Mouse (Mus musculus) hindbrain, embryonic 12.5 days (tissue): ENCODE measurements around the gene Dazap1. TPM values are rescaled to one million over a fixed set of nuclear protein-coding genes. Genes with fewer than 3 reads are reported as not detected.

Experiments used
- ATAC-seq: fragments of 200-750 bp; cut with Nextera tagmentation; 2 replicates; pipeline ENCODE4 v1.8.0; 2017; ENCODE audit warnings: moderate TSS enrichment; ENCODE audit not compliant: low FRiP score
- H3K27ac ChIP-seq: fragments of 300-500 bp; sonication (generic); 2 replicates; pipeline ENCODE4 v1.5.1; 2016; ENCODE audit warnings: mild to moderate bottlenecking
- H3K27me3 ChIP-seq: fragments of 300-500 bp; sonication (generic); 2 replicates; pipeline ENCODE4 v1.6.1; 2016; ENCODE audit warnings: mild to moderate bottlenecking
- H3K36me3 ChIP-seq: fragments of 300-500 bp; sonication (generic); 2 replicates; pipeline ENCODE4 v1.6.1; 2016; ENCODE audit warnings: mild to moderate bottlenecking
- H3K4me1 ChIP-seq: fragments of 300-500 bp; sonication (generic); 2 replicates; pipeline ENCODE4 v1.6.1; 2016
- H3K4me2 ChIP-seq: fragments of 300-500 bp; sonication (generic); replicated peaks from 2 replicates; pipeline ENCODE4 v1.6.1; 2016; ENCODE audit warnings: mild to moderate bottlenecking
- H3K4me3 ChIP-seq: fragments of 300-500 bp; sonication (generic); 2 replicates; pipeline ENCODE4 v1.5.1; 2016; ENCODE audit warnings: mild to moderate bottlenecking
- H3K9ac ChIP-seq: fragments of 300-500 bp; sonication (generic); 2 replicates; pipeline ENCODE4 v1.6.1; 2016; ENCODE audit warnings: mild to moderate bottlenecking, moderate library complexity
- H3K9me3 ChIP-seq: fragments of 300-500 bp; sonication (generic); replicated peaks from 2 replicates; pipeline ENCODE4 v1.6.1; 2016; ENCODE audit warnings: mild to moderate bottlenecking
- WGBS: fragments of 180-500 bp; shearing (Covaris S2); methylation state at CpG from one replicate; pipeline ENCODE4 v1.1.7; 2016; 5-methylcytosine and 5-hydroxymethylcytosine counted together
- polyA plus RNA-seq: library from polyadenylated mRNA; unstranded; fragments of >200 nt; fragmentation: Nextera tagmentation; extraction: Ambion mirVana; gene quantifications from 2 replicates; pipeline ENCODE4 v1.2.1, GENCODE M21; 2016

The Dazap1 gene
- polyA plus RNA-seq, 1 experiment from 2014 or later = 67.1 TPM

- Histone ChIP-seq H3K27me3 (no peaks in the 10 kb centered on the region), H3K4me3 (0 out of 2 replicates have a peak overlapping the region, but pooled peaks have one; percentile 3), H3K36me3 (peaks cover 96% of the 10 kb centered on the region), H3K9me3 (no peaks in the 10 kb centered on the region), H3K27ac (0 out of 2 replicates have a peak overlapping the region, but pooled peaks have one; percentile 40), H3K4me1 (peaks cover 12% of the 10 kb centered on the region; the same call in 1 of the 2 replicates), H3K4me2 (no peak overlapping the region), H3K9ac (peak overlapping the region; percentile 19; the same call in 1 of the 2 replicates)
- peak; percentile 30 for ATAC-seq
- WGBS = 69% methylated on average over 8 of the region's 8 CpGs
Measured at GRCm38 (mm10) chr10:80281921-80282371, 20.7 kb downstream of the Dazap1 start.

GRCm38 (mm10) chr10:80282481-80283441 is 21.5 kb downstream of the Dazap1 start:
- peaks cover 12% of the 10 kb centered on the region; the same call in 1 of the 2 replicates for H3K4me1 ChIP-seq
- peaks cover 95% of the 10 kb centered on the region for H3K36me3 ChIP-seq
- H3K4me3 ChIP-seq = no peak overlapping the region
- no peaks in the 10 kb centered on the region for H3K9me3 ChIP-seq
- no peak overlapping the region for H3K9ac ChIP-seq
- 94% methylated on average over 20 of the region's 20 CpGs for WGBS
- ATAC-seq = no peak
- no peak overlapping the region for H3K4me2 ChIP-seq
- H3K27ac ChIP-seq = 0 out of 2 replicates have a peak overlapping the region, but pooled peaks have one; percentile 1
- no peaks in the 10 kb centered on the region for H3K27me3 ChIP-seq

GRCm38 (mm10) chr10:80285222-80286070 is 24.2 kb downstream of the Dazap1 start:
- Histone ChIP-seq H3K4me1 (peaks cover 12% of the 10 kb centered on the region; the same call in 1 of the 2 replicates), H3K9ac (no peak overlapping the region), H3K27ac (no peak overlapping the region), H3K9me3 (no peaks in the 10 kb centered on the region), H3K27me3 (no peaks in the 10 kb centered on the region), H3K4me2 (no peak overlapping the region), H3K4me3 (no peak overlapping the region), H3K36me3 (peaks cover 84% of the 10 kb centered on the region)
- 74% methylated on average over 10 of the region's 15 CpGs for WGBS
- no peak for ATAC-seq

GRCm38 (mm10) chr10:80288097-80288496 is 26.8 kb downstream of the Dazap1 start:
- no peak overlapping the region for H3K4me3 ChIP-seq
- H3K36me3 ChIP-seq = peaks cover 59% of the 10 kb centered on the region
- peaks cover 3% of the 10 kb centered on the region for H3K4me1 ChIP-seq
- H3K4me2 ChIP-seq = no peak overlapping the region
- no peak for ATAC-seq
- 0 out of 2 replicates have a peak overlapping the region, but pooled peaks have one; percentile 17 for H3K27ac ChIP-seq
- no peak overlapping the region for H3K9ac ChIP-seq
- no peaks in the 10 kb centered on the region for H3K27me3 ChIP-seq
- no peaks in the 10 kb centered on the region for H3K9me3 ChIP-seq
- 95% methylated on average over 12 of the region's 12 CpGs for WGBS

- peaks cover 59% of the 10 kb centered on the region for H3K36me3 ChIP-seq
- no peak overlapping the region for H3K27ac ChIP-seq
- H3K9me3 ChIP-seq = no peaks in the 10 kb centered on the region
- H3K4me1 ChIP-seq = peaks cover 9% of the 10 kb centered on the region
- H3K4me2 ChIP-seq = no peak overlapping the region
- H3K9ac ChIP-seq = no peak overlapping the region
- no peak overlapping the region for H3K4me3 ChIP-seq
- no peak for ATAC-seq
- WGBS = 77% methylated on average over 8 of the region's 8 CpGs
- H3K27me3 ChIP-seq = no peaks in the 10 kb centered on the region
Measured at GRCm38 (mm10) chr10:80288657-80289056, 27.4 kb downstream of the Dazap1 start.

GRCm38 (mm10) chr10:80292251-80293146 is 31.2 kb downstream of the Dazap1 start, which contains the start of gene Rps15:
Rps15 (plus strand) TSS chr10:80292453.
- H3K4me2 ChIP-seq = peak within 1 kb of the TSS; percentile 99
- peak; percentile 75 for ATAC-seq
- H3K27ac ChIP-seq = peak within 1 kb of the TSS; percentile 90
- H3K27me3 ChIP-seq = peaks cover under 1% of the 10 kb centered on the region; the same call in 1 of the 2 replicates
- H3K36me3 ChIP-seq = peaks cover 33% of the 10 kb centered on the region
- no peaks in the 10 kb centered on the region for H3K9me3 ChIP-seq
- H3K4me3 ChIP-seq = peak within 1 kb of the TSS; percentile 96
- under 1% methylated on average over 70 of the region's 72 CpGs for WGBS
- H3K4me1 ChIP-seq = peaks cover 34% of the 10 kb centered on the region
- peak within 1 kb of the TSS; percentile 99 for H3K9ac ChIP-seq

- ATAC-seq = no peak
- 31% methylated on average over 14 of the region's 14 CpGs for WGBS
- Histone ChIP-seq H3K4me1 (peaks cover 43% of the 10 kb centered on the region), H3K27ac (peak overlapping the region; percentile 90), H3K9ac (peak overlapping the region; percentile 99), H3K27me3 (peaks cover 5% of the 10 kb centered on the region; the same call in 1 of the 2 replicates), H3K36me3 (peaks cover 27% of the 10 kb centered on the region), H3K4me3 (peak overlapping the region; percentile 96), H3K9me3 (no peaks in the 10 kb centered on the region), H3K4me2 (peak overlapping the region; percentile 99)
Measured at GRCm38 (mm10) chr10:80293325-80293724, 32.0 kb downstream of the Dazap1 start.

- WGBS = 81% methylated on average over 4 of the region's 4 CpGs
- Histone ChIP-seq H3K4me3 (peak overlapping the region; percentile 96; the same call in 1 of the 2 replicates), H3K9me3 (no peaks in the 10 kb centered on the region), H3K4me2 (no peak overlapping the region), H3K9ac (no peak overlapping the region), H3K27me3 (peaks cover 13% of the 10 kb centered on the region; the same call in 1 of the 2 replicates), H3K36me3 (peaks cover 18% of the 10 kb centered on the region), H3K4me1 (peaks cover 47% of the 10 kb centered on the region), H3K27ac (no peak overlapping the region)
- no peak for ATAC-seq
Measured at GRCm38 (mm10) chr10:80294311-80294710, 33.0 kb downstream of the Dazap1 start.

GRCm38 (mm10) chr10:80294788-80295303 is 33.6 kb downstream of the Dazap1 start:
- H3K9me3 ChIP-seq = no peaks in the 10 kb centered on the region
- H3K9ac ChIP-seq = no peak overlapping the region
- H3K4me3 ChIP-seq = peak overlapping the region; percentile 47; the same call in 1 of the 2 replicates
- peak overlapping the region; percentile 95; the same call in 1 of the 2 replicates for H3K27ac ChIP-seq
- no peak overlapping the region for H3K4me2 ChIP-seq
- peaks cover 17% of the 10 kb centered on the region for H3K36me3 ChIP-seq
- 44% methylated on average over 7 of the region's 7 CpGs for WGBS
- no peak for ATAC-seq
- peaks cover 18% of the 10 kb centered on the region; the same call in 1 of the 2 replicates for H3K27me3 ChIP-seq
- peaks cover 51% of the 10 kb centered on the region for H3K4me1 ChIP-seq

- peaks cover 17% of the 10 kb centered on the region for H3K36me3 ChIP-seq
- no peaks in the 10 kb centered on the region for H3K9me3 ChIP-seq
- peak within 1 kb of the TSS; percentile 72 for H3K4me2 ChIP-seq
- H3K4me1 ChIP-seq = peaks cover 55% of the 10 kb centered on the region
- H3K27ac ChIP-seq = peak within 1 kb of the TSS; percentile 95
- H3K4me3 ChIP-seq = peak within 1 kb of the TSS; percentile 47
- peak; percentile 64 for ATAC-seq
- peak within 1 kb of the TSS; percentile 97 for H3K9ac ChIP-seq
- peaks cover 21% of the 10 kb centered on the region; the same call in 1 of the 2 replicates for H3K27me3 ChIP-seq
- WGBS = under 1% methylated on average over 26 of the region's 26 CpGs
Measured at GRCm38 (mm10) chr10:80295618-80296425, 34.5 kb downstream of the Dazap1 start, which contains the start of gene Apc2. Apc2 (plus strand) TSS chr10:80295977.
